Mouse (Mus musculus): ENCODE data around the gene Chat. TPM values are rescaled to one million over a fixed set of nuclear protein-coding genes. Genes with fewer than 3 reads are reported as not detected.

The Chat gene
- polyA plus RNA-seq, 1 experiment, result 0.42 TPM

Other genes with a start within 250 kb of the Chat start
- 66.1 and 68.5 TPM in 2 replicates for gene Ogdhl, start 144.0 kb downstream of the Chat start, polyA plus RNA-seq (2012; rRNA removed)
- gene 1700024G13Rik, start 77.6 kb downstream of the Chat start, polyA plus RNA-seq (2012; rRNA removed), result not detected in 2 replicates
- 0.14 and 0.53 TPM in 2 replicates for gene Slc18a3, start 1.1 kb downstream of the Chat start, polyA plus RNA-seq (2012; rRNA removed)
- gene Ercc6, start 47.5 kb upstream of the Chat start, polyA plus RNA-seq (2012; rRNA removed), result 12.9 and 13.8 TPM in 2 replicates
- gene Prrxl1, start 133.4 kb upstream of the Chat start, polyA plus RNA-seq (2012; rRNA removed), result 0.04 and 0.11 TPM in 2 replicates
- gene 3425401B19Rik, start 219.3 kb upstream of the Chat start, polyA plus RNA-seq (2012; rRNA removed), result 0.08 and 0.11 TPM in 2 replicates

All from frontal cortex, adult 2 months (tissue).